Mouse (Mus musculus): ENCODE results near the gene Timmdc1.
A peak's percentile ranks its signal among the peaks of the same experiment; 100 is the strongest.

GRCm38 (mm10) chr16:38468706-38469018 is 53.8 kb downstream of the Timmdc1 start:
- TF ChIP-seq CTCF (IDR thresholded peaks at IDR 0.05; ENCODE audit: low read depth) = peak; percentile 21
- no peak for TF ChIP-seq EP300 (IDR thresholded peaks at IDR 0.05; ENCODE audit: low read depth)

All from heart, postnatal 0 days (tissue).